Mouse (Mus musculus) brain, embryonic 18.5 days (tissue): ENCODE data around the gene Tmtc1.
A peak's percentile ranks its signal among the peaks of the same experiment; 100 is the strongest.

Source experiments
- DNase-seq: peaks from one replicate; pipeline ENCODE4 v3.0.0-alpha.2; 2012; ENCODE audit warnings: low read depth, low spot score

Gene Tmtc1

GRCm38 (mm10) chr6:148315571-148316080, 128.6 kb downstream of the Tmtc1 start:
- no peak for DNase-seq

DNA sequence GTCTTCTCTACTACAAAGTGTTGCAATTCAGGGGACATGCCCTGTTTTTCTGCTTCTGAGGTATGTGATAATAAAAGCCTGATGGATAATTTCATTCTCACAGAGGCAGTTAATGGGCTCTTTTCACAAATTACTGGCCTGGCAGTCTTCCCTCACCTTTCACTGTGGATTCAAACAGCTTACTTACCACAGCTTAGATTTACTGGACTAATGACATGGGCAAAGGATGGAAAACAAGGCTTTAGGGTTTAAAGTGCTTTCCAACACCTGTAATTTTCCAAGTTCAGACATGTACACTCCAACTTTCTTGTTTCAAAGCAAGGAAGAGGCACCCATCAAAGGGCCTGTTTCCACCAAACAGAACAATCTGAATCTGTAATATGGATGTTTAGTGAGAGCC, 129.1 kb downstream of the Tmtc1 start:
- no peak for DNase-seq

DNA sequence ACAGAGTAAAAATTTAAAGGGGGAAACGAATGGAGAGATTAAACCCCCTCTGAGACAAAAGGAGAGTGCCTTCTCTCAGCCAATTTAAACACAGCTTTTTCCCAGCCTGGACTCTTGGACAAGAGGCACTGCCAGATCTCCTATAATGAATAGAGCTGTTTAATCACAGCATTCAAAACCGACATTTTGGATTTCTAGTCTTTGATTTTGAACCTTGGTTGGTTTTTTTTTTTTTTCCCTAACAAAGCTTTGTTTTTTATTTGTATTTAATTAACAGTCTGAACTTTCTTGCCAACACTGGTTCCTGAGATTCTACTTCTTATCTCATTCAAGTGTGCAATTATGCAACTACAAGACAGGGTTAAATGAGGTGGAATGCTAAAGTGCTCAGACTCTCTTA, 133.2 kb downstream of the Tmtc1 start:
- DNase-seq, result no peak

GRCm38 (mm10) chr6:148305821-148306220, 138.4 kb downstream of the Tmtc1 start:
- no peak for DNase-seq

DNA sequence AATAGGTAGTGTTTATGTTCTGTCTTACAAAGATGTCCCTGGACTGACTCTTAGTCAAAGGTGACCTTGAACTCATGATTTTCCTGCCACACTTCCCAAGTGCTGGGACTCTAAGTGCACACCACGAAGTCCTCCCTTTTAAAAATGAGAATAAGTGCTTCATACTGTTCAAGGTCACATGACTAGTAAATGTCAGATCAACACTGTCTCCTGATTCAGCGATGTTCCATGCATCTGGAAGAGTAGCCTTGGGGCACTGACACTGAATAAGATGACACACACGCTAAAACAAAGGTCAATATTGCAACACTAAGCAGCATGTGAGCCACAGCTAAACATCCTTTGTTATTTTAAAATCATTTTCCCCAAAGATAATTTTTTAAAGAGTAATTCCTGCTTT, 139.0 kb downstream of the Tmtc1 start:
- no peak for DNase-seq

DNA sequence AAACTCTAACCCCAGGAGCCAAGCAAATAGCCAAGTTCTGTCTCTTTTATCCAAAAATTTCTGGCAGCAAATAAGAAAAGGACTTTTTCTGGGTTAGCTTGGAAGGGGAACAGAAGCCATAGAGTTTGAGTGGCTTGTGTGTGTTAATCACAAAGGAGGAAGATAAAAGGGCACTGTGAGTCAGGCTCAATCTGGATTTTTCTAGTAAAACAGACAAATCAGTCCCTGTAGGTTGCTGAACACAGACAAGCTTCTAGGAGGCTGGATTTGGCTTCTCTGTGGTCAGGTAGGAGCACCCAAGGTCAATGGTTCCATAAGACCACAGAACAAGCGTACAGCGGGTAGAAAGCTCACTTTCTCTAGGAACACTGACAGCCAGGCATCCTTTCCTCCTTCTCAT, 141.9 kb downstream of the Tmtc1 start:
- DNase-seq, result no peak

GRCm38 (mm10) chr6:148297086-148297485, 147.1 kb downstream of the Tmtc1 start:
- no peak for DNase-seq

- DNase-seq, result no peak
Observed at GRCm38 (mm10) chr6:148296418-148296817, 147.8 kb downstream of the Tmtc1 start.

- no peak for DNase-seq
Observed at GRCm38 (mm10) chr6:148294506-148294905, 149.7 kb downstream of the Tmtc1 start.

DNA sequence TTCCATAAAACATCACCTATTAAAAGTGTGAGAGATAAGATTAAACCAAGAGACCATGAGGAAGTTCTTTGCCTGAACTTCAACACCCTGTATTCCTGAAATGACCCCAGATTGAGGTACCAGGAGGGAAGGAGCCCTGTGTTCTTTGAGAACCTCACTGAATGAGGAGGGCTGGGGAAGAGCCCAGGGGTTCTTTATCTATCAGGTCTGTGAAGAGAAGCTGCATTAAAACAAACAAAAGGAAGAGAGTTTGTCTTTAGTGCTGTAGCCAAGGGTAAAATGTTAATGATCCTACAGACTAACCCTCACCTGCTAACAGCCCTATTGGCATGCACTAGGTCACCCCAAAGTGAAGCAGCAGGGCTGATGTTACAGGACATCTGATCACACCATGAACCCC, 153.3 kb downstream of the Tmtc1 start:
- no peak for DNase-seq

- no peak for DNase-seq
Observed at GRCm38 (mm10) chr6:148283224-148283881, 160.8 kb downstream of the Tmtc1 start.

DNA sequence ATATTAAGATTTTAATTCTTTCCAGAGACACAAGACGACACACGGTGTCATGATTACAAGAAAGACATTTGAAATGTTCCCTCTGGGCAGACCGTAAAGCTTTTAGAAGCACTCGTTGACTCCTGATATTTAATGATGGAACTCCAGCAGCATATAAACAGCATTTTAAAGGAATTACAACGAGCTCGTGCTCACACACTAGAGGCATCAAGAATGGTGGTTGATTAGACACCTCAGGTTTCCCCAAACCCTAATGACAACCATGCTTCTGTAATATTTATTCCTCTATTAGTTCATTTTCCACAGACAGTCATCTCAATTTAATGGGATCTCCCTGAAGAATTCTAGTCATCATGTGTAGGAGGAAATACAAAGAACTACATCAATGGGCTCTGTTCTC, 164.9 kb downstream of the Tmtc1 start:
- no peak for DNase-seq

DNA sequence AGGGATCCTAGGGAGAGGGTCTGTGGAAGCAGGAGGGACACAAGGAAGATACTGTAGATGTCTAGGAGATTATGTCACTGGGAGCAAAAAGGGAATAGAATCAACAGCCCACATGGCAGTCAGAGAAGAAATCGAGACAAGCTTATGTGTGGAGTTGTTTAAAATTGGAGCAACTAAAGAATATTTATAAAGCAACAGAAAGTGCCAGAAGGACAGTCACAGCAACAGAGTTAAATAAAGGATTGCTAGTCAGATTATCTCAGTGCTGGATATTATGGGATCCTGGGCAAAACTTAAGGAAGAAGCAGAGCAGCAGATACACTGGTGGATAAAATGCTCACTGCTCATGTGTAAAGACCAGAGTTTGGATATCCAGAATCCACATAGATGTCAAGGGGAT, 167.8 kb downstream of the Tmtc1 start:
- DNase-seq, result no peak

- DNase-seq, result no peak
Observed at GRCm38 (mm10) chr6:148275046-148275445, 169.1 kb downstream of the Tmtc1 start.

DNA sequence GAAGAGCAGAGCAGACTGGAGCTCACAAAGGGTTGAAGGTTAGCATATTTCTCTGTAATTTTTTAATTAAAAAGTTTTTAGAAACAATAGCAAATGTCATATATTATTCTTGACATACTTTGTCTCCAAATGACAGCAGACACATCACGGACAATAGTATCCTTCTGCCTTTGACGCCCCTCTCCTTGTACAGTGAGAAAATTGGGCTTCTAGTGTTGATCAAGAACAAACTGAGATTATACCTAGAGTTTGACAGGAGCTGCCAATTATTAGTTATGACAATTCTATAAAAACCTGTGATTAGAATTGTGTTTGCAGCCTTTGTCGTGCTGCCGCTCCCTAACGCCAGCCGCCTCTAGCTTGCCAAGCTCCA, 183.5 kb downstream of the Tmtc1 start:
- no peak for DNase-seq

DNA sequence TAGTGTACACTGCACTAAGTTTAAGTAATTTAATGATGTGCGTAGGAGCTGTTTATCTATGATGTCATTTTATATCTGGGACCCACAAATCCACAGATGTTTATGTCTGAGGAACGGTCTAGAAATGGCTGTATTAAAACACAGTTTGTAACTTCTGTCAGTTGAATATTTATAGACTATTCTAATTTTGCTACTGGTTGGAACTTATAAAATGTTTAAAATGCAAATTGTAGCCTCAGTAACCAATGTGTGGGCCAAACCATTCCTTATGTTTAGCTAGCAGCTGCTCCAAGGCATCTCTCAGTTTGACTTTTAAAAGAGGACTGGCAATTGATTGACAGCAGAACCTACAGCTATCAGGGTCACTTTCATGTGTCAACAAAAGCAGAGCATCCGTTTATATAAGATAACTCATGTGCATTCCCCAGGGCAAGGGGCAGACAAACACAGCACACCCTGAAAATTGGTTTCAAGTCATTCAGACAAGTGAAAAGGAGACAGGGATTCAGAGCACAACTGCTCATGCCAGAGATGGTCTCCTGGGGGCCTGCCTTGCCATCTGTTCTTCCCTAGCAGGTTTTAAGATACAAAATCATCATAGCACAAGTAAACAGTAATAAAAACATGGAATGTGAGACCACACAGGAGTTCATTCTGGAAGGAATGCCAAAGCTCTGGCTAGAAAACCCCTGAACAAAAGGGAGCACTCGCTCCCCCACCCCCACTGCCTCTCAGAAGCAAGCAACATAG, 184.0 kb downstream of the Tmtc1 start:
- peak; percentile 32 for DNase-seq

GRCm38 (mm10) chr6:148259074-148259473, 185.1 kb downstream of the Tmtc1 start:
- DNase-seq, result no peak

DNA sequence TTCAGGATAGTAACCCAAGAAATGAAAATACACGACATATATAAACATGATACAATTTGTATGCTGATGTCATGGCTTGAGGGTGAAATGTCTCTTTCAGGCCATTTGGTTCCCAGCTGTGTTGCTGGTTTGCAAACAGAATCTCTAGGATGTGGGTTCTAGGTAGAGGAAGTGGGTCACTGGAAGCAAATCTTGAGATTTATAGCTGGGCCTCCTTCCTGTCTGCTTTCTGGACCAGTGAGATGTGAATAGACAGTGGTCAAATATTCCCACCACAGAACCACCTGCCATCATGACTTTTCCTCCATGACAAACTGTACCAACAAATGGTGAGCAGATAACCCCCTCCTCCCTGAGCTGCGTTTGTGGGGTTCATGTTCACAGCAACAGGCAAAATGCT, 186.4 kb downstream of the Tmtc1 start:
- no peak for DNase-seq

- no peak for DNase-seq
Observed at GRCm38 (mm10) chr6:148256109-148256508, 188.1 kb downstream of the Tmtc1 start.

GRCm38 (mm10) chr6:148255395-148256053, 188.7 kb downstream of the Tmtc1 start:
- DNase-seq, result no peak

DNA sequence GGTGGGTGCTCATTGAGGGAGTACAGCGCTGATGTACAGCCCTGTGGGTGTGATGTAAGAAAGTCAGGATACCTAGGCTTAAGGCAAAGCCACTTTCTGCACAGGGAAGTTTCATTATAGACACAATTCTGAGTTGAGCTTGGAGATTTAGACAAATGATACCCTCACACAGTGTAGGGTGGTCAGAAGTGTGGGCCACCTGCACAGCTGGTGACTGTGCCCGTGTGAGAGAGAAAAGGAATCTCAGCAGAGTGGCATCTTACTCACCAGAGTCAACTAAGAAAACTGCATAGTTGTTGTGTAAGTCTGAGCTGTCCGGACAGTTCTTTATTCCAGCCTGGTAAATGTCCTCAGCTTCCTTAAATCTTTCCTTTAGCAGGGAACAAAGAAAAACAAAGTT, 195.0 kb downstream of the Tmtc1 start:
- no peak for DNase-seq

DNA sequence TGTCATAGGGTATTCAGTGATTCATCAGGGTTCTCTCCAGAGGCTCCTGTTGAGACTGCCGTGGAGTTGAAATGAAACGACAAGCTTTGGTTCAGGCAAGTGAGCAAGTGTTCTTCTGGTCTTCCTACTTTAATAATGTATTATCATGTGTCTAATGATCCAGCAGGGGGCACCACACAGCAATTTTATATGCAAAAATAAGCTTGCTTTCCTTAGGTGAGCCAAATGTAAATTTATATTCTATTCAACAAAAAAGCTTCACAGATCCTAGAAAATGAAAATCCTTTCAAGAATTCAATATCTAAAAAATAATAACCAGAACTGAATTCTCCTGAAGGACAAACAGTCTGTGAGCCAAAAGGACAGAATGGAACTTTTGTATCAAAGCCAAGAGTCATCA, 195.6 kb downstream of the Tmtc1 start:
- peak; percentile 58 for DNase-seq

DNA sequence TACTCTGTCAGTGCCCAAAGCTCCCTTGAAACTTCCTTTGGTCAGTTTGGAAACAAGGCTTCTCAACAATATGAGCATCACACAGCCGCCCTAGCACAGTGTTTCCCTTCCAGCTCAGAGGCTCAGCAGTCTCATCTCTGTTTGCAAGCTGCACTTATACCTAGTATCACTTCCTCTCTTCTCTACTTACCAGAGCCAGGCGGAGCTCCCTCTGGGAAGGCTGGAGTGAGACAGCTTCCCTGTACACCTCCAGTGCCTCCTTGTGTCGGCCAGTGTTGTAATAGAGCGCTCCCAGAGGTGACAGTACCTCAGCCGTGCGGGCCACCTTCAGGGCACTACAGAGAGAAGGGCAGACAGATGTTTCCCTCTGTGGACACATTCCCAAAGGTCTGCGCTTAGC, 197.6 kb downstream of the Tmtc1 start:
- no peak for DNase-seq
